Mouse (Mus musculus) megakaryocyte progenitor cell, adult 5-6 weeks (primary cell): ENCODE data around the gene 1500015O10Rik. TPM values are rescaled to one million over a fixed set of nuclear protein-coding genes. Genes with fewer than 3 reads are reported as not detected.

ENCODE experiments used
- ATAC-seq: replicated peaks from 2 replicates; pipeline ENCODE4 v1.8.0; 2016; ENCODE audit warnings: mild to moderate bottlenecking, moderate TSS enrichment, inconsistent platforms; ENCODE audit not compliant: poor library complexity
- total RNA-seq, 2 experiments: library from RNA; stranded (forward) in 1 of 2; stranded (reverse) in 1 of 2; fragments of 157-497, 149-512 nt in 1 of 2; fragments of 200-1000 nt in 1 of 2; gene quantifications; 2 replicates each; pipeline versions ENCODE4 v1.2.3 to v1.2.4; 2015 to 2017

1500015O10Rik gene
- total RNA-seq, 2 experiments from 2014 or later, result not detected

GRCm38 (mm10) chr1:43772694-43773093 lies 42.3 kb downstream of the 1500015O10Rik start:
- no peak for ATAC-seq

DNA sequence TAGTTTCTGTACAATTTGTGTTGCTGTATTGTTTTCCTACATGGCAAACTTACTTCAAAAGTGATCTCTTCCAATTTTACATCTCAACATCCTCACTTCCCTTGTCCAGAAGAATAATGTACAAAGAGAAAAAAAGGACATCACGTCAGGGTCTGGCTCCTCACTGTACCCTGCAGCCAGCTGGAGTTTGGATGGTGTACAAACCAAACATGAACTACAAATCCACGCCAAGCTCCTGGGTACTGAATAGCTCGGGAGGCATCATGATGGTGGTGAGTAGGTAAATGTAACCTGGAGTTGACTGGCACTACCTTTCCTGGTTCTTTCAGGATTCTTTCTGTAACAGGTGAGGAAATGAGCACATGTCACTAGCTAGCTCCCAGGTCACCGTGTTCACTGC lies 43.7 kb downstream of the 1500015O10Rik start:
- ATAC-seq, result no peak

DNA sequence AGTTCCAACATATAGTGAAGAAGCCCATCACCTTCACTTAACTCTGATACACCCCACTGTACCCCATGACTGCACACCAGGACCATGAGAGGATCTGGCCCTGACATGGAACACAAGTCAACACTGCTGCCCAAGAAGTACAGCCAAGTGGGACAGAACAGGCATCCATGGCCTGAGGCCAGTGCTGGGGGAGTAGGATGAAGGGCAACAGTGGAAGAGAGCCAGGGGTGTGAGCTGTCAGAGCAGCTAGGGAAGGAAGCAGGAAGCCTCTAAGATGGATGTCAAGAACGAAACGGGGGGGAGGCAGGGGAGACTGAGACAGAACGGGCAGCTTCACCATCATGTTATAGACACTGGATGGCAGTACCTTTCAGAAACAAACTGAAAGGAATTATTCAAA lies 45.7 kb downstream of the 1500015O10Rik start:
- ATAC-seq, result no peak

- no peak for ATAC-seq
Measured at GRCm38 (mm10) chr1:43781195-43781594, 50.8 kb downstream of the 1500015O10Rik start.

DNA sequence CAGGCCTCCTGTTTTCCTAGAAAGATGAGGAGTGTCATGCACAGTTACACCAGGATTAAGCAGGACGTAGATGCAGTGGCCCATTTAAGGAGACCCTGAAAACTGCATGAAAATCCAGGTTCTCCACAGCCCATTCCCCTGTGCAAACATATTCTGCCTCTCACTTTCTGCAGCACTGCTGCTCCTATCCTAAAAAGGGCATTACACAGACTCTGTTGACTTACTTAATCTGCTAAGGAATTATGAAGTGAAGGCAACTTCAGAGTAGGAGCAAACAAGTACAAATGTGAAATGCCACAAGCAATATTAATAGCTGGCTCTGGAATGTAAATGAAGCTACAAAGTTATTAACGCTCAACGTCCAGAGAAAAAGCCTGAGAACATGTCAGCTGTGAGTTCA lies 51.3 kb downstream of the 1500015O10Rik start:
- no peak for ATAC-seq

DNA sequence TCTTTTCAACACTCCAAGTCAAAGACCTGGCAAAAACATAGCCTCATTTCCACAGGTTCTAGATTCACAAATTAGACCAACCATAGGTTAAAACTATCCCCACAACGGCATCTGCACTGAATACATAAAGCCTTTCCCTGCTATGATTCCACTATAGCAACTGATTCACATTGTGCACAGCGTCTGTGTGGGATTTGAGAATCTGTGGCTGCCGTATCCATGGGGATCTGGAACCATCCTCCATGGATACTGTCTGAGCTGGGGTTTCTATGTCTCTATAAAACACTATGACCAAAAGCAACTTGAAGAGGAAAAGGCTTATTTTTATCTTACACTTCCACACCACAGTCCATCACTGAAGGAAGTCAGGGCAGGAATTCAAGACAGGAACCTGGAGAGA lies 52.3 kb downstream of the 1500015O10Rik start:
- ATAC-seq, result no peak

GRCm38 (mm10) chr1:43783186-43783585 lies 52.8 kb downstream of the 1500015O10Rik start:
- ATAC-seq, result no peak

DNA sequence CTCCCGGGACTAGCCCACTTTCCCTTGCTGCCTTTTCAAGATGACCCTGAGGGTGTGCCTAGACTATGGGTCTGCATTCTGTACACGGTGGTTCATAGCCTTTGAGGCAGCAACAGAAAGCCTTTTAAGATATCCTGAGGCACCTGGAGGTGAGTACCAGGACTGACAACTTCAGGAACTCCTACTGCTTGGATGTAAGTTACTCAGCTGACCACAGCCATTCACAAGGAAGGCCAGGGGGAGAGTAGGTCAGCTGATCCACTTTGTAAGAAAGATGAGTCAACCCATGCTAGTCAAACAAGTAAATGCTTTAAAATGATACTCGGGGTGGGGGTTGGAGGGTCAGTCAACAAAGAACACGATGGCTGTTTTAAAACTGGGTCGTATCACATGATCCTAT lies 54.9 kb downstream of the 1500015O10Rik start:
- ATAC-seq, result no peak

DNA sequence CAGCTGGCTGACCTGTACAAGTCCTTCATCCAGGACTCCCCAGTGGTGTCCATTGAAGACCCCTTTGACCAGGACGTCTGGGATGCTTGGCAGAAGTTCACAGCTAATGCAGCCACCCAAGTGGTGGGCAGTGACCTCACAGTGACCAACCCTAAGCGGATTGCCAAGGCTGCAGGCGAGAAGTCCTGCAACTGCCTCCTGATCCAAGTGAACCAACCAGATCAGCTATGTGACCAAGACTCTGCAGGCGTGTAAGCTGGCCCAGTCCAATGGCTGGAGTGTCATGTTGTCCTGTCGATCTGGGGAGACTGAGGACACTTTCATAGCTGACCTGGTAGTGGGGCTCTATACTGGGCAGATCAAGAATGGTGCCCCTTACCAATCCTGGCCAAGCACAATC lies 56.3 kb downstream of the 1500015O10Rik start:
- no peak for ATAC-seq

- no peak for ATAC-seq
Measured at GRCm38 (mm10) chr1:43789765-43790164, 59.4 kb downstream of the 1500015O10Rik start.

Other genes with a start within 250 kb of the 1500015O10Rik start
- gene Uxs1, start 97.2 kb downstream of the 1500015O10Rik start, total RNA-seq (2015), result 28.0 and 32.7 TPM in 2 replicates
- gene Uxs1, start 97.2 kb downstream of the 1500015O10Rik start, total RNA-seq (2017), result 30.7 and 49.6 TPM in 2 replicates
- 81.2 and 93.6 TPM in 2 replicates for gene Tpp2, start 203.0 kb downstream of the 1500015O10Rik start, total RNA-seq (2015)
- 76.1 and 102 TPM in 2 replicates for gene Tpp2, start 203.0 kb downstream of the 1500015O10Rik start, total RNA-seq (2017)